Mouse (Mus musculus) heart, postnatal 0 days (tissue): ENCODE measurements around the gene Trem2.

Experiments
- CTCF ChIP-seq: IDR thresholded peaks from 2 replicates; pipeline ENCODE4 v1.5.1; 2016; ENCODE audit warnings: antibody characterized with exemption, control low read depth, low read depth
- EP300 ChIP-seq: IDR thresholded peaks from 2 replicates; pipeline ENCODE4 v1.6.1; 2016; ENCODE audit warnings: antibody characterized with exemption, low read depth

DNA sequence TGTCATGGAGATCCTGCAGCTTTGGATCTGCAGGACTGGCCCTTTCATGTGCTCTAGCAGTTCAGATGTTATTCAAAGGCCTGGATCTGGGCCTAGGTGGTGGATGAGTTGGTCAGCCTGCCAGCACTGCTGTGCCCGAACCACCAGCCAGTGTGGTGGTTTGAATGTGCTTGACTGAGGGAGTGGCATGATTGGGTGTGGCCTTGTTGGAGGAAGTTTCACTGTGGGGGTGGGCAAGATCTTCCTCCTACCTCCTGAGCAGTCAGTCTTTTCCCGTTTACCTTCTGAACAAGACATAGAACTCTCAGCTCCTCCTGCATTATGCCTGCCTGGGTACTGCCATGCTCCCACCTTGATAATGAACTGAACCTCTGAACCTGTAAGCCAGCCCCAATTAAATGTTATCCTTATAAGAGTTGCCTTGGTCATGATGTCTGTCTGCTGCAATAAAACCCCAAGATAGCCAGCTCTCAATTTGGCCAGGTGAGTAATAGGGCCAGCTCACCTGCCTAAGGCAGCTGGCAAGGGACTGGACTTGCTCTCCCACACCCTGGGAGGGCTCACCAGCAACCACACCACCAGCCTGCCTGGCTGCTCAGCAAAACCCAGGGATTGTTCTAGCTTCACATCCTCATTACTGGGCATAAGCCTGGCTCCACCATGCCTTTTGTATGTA is 39.7 kb downstream of the Trem2 start:
- TF ChIP-seq CTCF, result no peak
- no peak for TF ChIP-seq EP300
